Mouse (Mus musculus) CH12.LX (cell line): ENCODE data around the gene Zfp108.

ENCODE experiments used
- CHD1 ChIP-seq: IDR thresholded peaks from 2 replicates; pipeline ENCODE4 v1.6.1; 2012; ENCODE audit warnings: low read depth, low read length, improper control_type of control experiment, inconsistent platforms
- CTCF ChIP-seq, 2 experiments: IDR thresholded peaks in 1 of 2; conservative IDR thresholded peaks in 1 of 2; 2 replicates each; pipeline ENCODE4 v1.5.1; 2011 to 2012; ENCODE audit warnings: low read depth in 2 of 2, low read length in 2 of 2, improper control_type of control experiment in 1 of 2, inconsistent platforms in 1 of 2, mild to moderate bottlenecking in 1 of 2, moderate library complexity in 1 of 2
- ELF1 ChIP-seq: IDR thresholded peaks from 2 replicates; pipeline ENCODE4 v1.6.1; 2014; ENCODE audit warnings: low read depth, mild to moderate bottlenecking, inconsistent platforms, low read length, improper control_type of control experiment
- EP300 ChIP-seq: IDR thresholded peaks from 2 replicates; pipeline ENCODE4 v1.6.1; 2011; ENCODE audit warnings: low read length, improper control_type of control experiment
- IRF4 ChIP-seq: IDR thresholded peaks from 2 replicates; pipeline ENCODE4 v1.6.1; 2014; ENCODE audit warnings: low read depth, mild to moderate bottlenecking, inconsistent platforms, low read length, improper control_type of control experiment
- JUND ChIP-seq: conservative IDR thresholded peaks from 2 replicates; pipeline ENCODE4 v1.6.1; 2011; ENCODE audit warnings: low read depth, low read length, improper control_type of control experiment
- KAT2A ChIP-seq: IDR thresholded peaks from 2 replicates; pipeline ENCODE4 v1.6.1; 2012; ENCODE audit warnings: low read length, improper control_type of control experiment, inconsistent platforms; ENCODE audit not compliant: insufficient replicate concordance
- MAX ChIP-seq: IDR thresholded peaks from 2 replicates; pipeline ENCODE4 v1.6.1; 2011; ENCODE audit warnings: low read length, improper control_type of control experiment
- NELFE ChIP-seq: IDR thresholded peaks from 2 replicates; pipeline ENCODE4 v1.6.1; 2011; ENCODE audit warnings: low read depth, low read length, improper control_type of control experiment
- POLR2A ChIP-seq: IDR thresholded peaks from 2 replicates; pipeline ENCODE4 v1.6.1; 2011; ENCODE audit warnings: low read depth, mild to moderate bottlenecking, improper control_type of control experiment, low read length
- SIN3A ChIP-seq: IDR thresholded peaks from 2 replicates; pipeline ENCODE4 v1.6.1; 2012; ENCODE audit warnings: low read length, improper control_type of control experiment, inconsistent platforms
- USF1 ChIP-seq: IDR thresholded peaks from 2 replicates; pipeline ENCODE4 v1.6.1; 2014; ENCODE audit warnings: low read depth, mild to moderate bottlenecking, inconsistent platforms, low read length, improper control_type of control experiment
- ZKSCAN1 ChIP-seq: IDR thresholded peaks from 2 replicates; pipeline ENCODE4 v1.6.1; 2012; ENCODE audit warnings: low read depth, inconsistent platforms, low read length, improper control_type of control experiment, borderline replicate concordance
- ZMIZ1 ChIP-seq: IDR thresholded peaks from 2 replicates; pipeline ENCODE4 v1.6.1; 2012; ENCODE audit warnings: low read depth, mild to moderate bottlenecking, inconsistent platforms, low read length, improper control_type of control experiment

DNA sequence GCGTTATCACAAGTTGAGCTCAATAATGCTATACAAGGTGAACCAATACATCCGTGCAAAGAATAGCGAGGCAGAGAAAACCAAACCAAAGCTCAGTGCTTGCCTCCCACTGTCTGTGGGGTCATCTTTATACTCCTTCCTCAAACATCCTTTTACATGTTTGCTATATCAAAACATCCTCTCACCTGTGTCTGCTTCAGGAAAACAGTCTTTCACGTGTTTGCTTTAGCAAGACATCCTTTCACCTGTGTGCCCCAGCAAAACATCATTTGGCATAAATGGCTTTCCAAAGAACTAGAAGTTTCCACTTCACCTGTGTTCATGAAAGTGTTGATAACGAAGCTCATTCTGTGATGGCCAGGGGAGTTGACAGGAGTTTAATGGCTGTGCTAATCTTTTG is 43.3 kb upstream of the Zfp108 start, which contains the start of gene Zfp111:
- TF ChIP-seq ZKSCAN1, result no peak
- TF ChIP-seq POLR2A, result no peak
- no peak for TF ChIP-seq JUND
- TF ChIP-seq EP300, result no peak
- no peak for TF ChIP-seq CTCF (conservative IDR thresholded peaks at IDR 0.05 in 1 of 2, IDR thresholded peaks at IDR 0.05 in 1 of 2; ENCODE audit: low read depth in 2 of 2, low read length in 2 of 2)
- no peak for TF ChIP-seq KAT2A
- TF ChIP-seq NELFE, result no peak
- no peak for TF ChIP-seq IRF4
- TF ChIP-seq SIN3A, result no peak
- TF ChIP-seq USF1, result no peak
- no peak for TF ChIP-seq MAX
- TF ChIP-seq ELF1, result no peak
- TF ChIP-seq ZMIZ1, result no peak
- TF ChIP-seq CHD1, result no peak
